Mouse (Mus musculus): ENCODE measurements at regions not wholly inside any gene's neighbourhood (a gene's known extent, or its start where the extent isn't known, plus 50 kb on each side); places are given as distances from the start of the nearest gene placed in this dataset.

DNA sequence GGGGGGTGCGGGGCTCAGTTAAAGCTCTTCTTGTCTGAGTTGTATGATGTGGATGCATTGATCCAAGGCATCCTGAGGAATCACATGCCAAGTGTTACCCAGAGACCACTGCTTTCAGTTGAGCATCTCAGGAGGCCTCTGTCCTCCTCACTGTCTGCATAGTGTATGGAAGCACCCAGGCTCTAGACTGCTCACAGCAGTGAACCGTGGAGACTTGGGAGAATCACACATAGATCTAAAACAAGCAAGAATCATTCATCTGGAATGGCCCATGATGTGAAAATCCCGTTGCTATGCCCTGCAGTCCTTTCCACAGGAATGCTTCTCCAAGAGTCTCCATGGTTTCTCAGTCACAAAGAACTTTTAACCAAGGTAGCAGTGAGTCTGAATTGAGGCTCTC is 170.0 kb upstream of the Nr5a2 start:
- no peak for DNase-seq (ENCODE audit: low spot score)

GRCm38 (mm10) chr1:137129116-137129515 is 168.9 kb upstream of the Nr5a2 start:
- no peak for DNase-seq (ENCODE audit: low spot score)

DNA sequence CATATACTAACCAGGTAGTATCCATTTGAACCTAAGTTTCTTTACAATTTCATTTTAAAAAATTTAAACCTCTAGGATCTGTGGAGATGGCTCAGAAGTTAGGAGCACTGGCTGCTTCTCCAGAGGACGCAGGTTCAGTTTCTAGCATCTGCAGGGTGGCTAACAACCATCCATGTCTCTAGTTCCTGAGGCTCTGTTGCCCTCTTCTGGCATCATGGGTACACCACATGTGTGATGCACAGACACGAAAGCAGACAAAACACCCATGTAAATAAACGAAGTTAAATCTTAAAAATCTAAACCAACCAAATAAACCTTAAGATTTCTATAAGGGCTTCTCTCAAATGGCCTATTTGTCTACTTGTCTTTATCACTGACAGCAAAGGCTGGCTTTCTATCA is 157.6 kb upstream of the Nr5a2 start:
- no peak for DNase-seq (ENCODE audit: low spot score)

DNA sequence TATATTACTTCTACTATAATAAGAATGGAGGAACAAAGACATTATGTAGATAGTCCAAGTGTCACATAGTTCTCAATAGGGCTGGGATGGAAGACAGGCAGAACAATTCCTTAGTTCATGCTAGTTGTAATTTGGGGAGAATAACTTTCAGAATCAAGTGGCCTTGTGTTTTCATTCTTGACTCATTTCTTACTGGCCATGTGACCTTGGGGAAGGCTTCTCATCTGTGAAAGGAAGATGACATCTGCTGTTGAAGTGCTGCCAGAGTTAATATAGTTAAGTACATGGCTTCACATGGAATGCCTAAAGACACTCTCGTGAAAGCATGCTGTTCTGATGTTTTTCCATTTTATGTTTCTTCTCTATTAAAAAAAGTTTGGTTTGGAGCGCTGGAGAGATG is 146.2 kb upstream of the Nr5a2 start:
- DNase-seq (ENCODE audit: low spot score): no peak

GRCm38 (mm10) chr1:137091762-137092161 is 131.5 kb upstream of the Nr5a2 start:
- DNase-seq (ENCODE audit: low spot score): no peak

GRCm38 (mm10) chr1:137088148-137088547 is 127.9 kb upstream of the Nr5a2 start:
- DNase-seq (ENCODE audit: low spot score): no peak

DNA sequence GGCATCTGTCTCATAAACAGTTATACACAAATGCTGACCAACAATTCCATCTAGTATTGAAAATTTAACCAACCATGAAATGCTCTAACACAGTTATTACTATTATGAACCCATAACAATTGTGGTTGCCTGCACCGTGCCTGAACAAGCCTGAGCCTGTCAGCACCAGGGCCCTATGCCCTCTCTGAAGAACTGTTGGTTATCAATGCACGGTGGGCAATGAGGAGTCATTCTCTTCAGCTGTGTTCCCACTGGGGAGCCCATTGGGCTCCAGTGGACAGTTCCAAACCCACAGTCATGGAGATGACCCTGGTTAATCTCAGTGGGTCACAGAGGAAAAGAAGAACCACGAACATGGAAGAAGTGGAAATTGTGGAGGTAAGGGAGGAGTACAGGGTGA is 126.5 kb upstream of the Nr5a2 start:
- DNase-seq (ENCODE audit: low spot score): no peak

- no peak for DNase-seq (ENCODE audit: low spot score)
These were observed 123.3 kb upstream of the Nr5a2 start for GRCm38 (mm10) chr1:137083500-137083899.

DNA sequence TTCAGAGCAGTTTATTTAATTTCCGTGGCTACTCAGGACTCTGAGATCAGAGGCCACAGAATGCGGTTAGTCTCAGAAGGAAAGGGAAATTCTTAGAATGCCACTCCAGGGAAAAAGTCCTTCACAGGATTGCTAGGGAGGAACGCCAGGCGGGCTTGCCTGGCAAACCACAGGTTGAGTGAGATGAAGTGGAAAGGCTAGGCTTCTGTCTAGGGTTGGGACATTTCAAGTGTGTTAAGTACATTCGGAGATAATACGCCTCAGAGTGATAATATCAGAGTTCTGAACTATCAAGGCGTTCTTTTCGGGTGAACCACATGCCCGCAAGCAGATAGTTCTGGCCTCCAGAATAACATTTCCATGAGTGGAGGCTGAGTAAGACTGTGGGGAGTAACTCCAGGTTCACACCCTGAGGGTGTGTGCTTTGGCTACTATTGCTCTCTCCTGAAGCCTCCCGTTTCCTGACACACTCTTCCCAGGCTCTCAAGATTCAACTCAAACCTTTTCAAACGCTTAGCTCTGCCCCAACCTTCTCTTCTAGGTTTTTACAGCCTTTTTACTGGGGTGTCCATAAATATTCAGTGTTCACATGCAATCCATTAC is 119.3 kb upstream of the Nr5a2 start:
- DNase-seq (ENCODE audit: low spot score): no peak

DNA sequence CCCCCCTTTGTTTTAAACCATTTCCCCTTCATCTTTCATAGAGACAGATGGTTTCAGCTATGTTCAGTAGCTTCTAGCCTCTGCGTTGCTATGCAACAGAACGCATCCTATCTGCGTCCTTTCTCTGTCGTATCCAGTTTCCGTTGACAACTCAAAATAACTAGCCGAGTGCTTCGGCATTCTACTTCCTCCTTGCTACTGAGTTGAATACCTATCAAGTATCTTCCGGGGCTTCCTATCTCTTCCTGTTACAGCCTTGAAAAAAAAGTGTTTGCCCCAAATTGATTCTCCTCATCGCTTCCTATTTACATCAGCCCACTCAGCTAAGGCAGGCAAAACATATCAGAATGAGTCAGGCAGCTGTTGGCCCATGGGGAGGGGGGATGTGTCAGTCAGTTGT is 114.5 kb upstream of the Nr5a2 start:
- DNase-seq (ENCODE audit: low spot score): no peak

DNA sequence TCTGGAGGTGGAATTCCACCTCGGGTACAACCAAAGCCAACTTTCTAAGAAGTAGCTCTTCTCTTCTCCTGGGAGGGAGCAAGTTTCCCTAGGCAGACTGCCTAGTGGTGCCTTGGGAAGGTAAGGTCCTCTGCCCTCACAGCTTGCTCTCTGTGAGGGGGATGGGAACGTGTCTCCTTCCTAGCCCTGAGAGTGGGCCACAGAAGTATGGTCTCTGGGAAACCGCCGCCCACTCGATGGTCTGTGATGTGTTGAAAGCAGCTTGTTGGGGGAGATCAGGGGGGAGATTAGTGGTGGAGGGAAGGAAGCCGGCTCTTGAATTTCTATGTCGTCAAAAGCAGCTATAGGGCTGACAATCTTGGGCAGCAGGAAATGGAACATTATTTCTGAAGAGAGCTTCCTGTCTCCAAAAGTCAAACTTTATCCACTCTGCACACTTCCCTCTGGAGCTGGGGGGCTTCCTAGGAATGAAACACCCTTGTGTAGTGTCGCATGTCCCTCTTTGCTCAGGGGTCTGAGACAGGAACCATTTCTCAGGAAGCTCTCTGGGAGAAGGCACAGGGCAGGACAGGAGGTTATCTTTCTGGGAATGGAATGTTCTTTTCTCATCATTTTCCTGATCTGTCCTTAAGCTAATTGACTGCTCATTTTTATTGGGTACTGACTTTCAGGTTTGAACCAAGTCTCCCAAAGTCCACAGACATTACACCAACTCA is 113.8 kb upstream of the Nr5a2 start:
- no peak for DNase-seq (ENCODE audit: low spot score)

DNA sequence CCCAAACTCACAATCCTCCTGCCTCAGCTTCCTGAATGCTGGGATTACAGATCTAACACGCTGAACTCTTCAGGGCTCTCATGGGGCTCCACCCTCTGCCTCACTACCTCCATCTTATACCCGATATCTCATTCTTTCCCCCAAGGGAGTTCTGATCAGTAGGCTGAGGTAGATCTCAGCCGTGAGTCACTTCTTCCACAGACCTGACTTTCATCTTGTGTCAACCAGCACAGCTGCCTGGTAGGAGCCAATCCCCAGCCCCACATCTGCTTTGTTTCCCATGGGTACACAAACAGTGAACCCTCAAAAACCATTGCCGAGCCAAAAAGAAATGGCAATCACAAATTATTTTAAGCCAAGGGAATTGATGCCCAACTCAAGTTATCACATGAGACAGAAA is 100.7 kb upstream of the Nr5a2 start:
- DNase-seq (ENCODE audit: low spot score): no peak

GRCm38 (mm10) chr1:137053134-137053533 is 92.9 kb upstream of the Nr5a2 start:
- DNase-seq (ENCODE audit: low spot score): no peak

DNA sequence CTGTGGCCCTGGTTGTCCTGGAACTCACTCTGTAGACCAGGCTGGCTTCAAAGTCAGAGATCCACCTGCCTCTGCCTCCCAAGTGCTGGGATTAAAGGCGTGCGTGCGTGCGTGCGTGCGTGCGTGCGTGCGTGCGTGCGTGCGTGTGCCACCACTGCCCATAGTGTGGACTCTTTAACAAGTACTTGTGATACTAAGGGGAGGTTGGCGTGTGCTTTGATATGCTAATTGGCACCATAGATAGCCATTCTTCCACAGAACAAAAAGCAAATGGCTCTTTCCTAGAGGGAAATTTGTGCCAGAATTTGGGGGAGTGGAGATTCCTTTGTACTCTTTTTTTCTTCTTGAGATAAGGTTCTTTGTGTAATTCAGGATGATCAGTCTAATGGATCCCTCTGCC is 91.3 kb upstream of the Nr5a2 start:
- DNase-seq (ENCODE audit: low spot score): no peak

- no peak for DNase-seq (ENCODE audit: low spot score)
These were observed 83.8 kb upstream of the Nr5a2 start for GRCm38 (mm10) chr1:137044076-137044475.

DNA sequence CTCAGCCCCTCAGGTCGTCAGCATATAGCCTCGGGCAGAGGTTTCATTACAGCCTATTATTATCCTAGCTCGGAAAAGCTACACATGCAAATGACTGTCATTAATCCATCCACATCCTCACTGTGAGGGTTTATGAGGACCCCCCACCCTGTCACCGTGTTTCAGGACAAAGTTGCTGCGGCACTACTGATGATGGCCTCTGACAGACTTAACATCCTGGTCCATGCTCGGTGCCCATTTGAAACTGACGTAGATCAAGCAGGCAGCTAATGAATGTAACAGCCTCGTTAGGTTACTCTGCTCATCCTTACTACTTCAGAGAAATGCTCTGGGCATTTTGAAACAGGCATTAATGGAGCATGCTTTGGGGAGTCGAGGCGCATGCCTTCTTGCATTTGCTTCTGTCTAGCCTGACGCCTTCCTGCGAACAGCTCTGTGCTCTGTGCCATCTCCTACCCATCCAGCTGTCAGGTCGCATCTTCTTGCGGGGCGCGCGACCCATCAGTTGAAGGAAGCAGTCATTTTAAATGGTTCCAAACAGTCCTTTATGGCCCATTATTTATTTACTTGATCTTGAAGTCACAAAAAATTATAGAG is 82.3 kb upstream of the Nr5a2 start:
- DNase-seq (ENCODE audit: low spot score): no peak

DNA sequence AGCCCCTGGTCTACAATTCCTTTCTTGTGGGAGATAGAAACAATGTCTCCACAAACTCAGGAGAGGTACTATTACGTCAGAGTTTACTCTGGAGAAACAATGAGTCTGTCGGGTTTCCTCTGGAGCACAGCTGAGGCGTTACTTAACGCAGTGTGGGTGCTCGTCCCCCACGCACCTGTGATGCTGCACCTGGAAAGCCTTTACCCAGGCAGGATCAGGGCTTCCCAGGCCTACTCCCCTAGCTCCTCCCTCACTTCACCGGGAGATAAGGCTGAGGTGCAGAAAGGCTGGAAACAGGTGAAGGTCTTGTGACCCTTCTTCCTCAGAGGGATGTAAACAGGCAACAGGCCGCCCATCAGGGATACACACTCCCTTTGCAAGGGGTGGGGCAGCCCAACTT is 80.7 kb upstream of the Nr5a2 start:
- DNase-seq (ENCODE audit: low spot score): no peak

DNA sequence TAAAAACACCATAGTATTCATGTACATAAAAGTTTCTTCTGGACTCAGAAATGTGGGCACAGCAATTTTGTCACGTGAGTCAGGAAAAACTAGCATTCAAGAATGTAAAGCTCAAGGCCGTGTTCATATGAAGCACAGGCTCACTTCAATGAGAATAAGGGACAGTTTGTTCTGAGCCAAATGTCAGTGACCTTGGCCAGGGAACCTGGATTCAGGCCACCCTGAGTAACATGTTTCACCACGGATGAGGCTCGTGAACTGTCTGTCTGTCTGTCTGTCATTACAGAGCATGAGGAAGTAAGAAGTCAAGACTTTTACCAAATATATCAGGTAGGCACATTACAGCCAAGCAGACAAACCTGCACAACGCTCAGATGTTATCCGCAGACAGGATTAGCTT is 74.3 kb upstream of the Nr5a2 start:
- DNase-seq (ENCODE audit: low spot score): no peak

- no peak for DNase-seq (ENCODE audit: low spot score)
These were observed 73.4 kb upstream of the Nr5a2 start for GRCm38 (mm10) chr1:137033679-137034078.

GRCm38 (mm10) chr1:137023706-137024105 is 63.5 kb upstream of the Nr5a2 start:
- DNase-seq (ENCODE audit: low spot score): no peak

DNA sequence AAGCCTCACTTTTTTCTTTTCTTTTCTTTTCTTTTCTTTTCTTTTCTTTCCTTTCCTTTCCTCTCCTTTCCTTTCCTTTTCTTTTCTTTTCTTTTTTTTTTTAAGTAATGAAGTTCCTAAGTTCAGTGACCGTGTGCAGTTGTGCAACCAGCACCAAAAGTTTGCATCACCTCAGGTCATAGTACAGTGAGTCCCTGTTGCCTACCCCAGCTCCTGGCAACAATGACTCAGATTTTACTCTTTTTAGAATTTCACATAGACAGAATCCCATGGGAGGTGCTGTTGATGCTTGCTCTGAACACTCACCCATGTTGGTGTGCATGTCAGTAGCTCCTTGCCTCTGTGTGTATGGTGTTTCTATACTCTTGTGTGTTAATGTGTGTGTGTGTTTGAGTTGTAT is 60.3 kb upstream of the Nr5a2 start:
- peak; percentile 43 for DNase-seq (ENCODE audit: low spot score)

DNA sequence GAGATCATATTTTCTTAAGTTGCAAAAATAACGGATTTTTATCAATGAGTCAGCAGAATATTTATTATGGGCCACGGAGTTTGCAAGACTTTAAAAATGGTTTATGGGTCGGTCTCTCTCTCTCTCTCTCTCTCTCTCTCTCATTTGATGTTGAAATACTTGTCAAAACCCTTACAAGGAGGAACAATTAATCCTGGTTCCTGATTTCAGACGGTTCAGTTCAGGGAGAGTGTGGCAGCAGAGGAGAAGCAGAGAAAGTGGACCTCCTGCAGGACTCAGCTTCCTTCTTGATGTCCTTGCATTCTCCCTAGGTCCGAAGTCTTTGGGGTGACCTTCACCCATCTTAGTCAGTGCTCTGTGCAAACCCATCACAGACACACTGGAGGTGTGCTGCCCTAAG is 57.4 kb upstream of the Nr5a2 start:
- DNase-seq (ENCODE audit: low spot score): no peak

- no peak for DNase-seq (ENCODE audit: low spot score)
These were observed 50.1 kb upstream of the Nr5a2 start for GRCm38 (mm10) chr1:137010240-137010926.
